Mouse (Mus musculus) MEL-GATA-1-ER (cell line): ENCODE measurements around the gene Cald1.

Experiments used
- DNase-seq: peaks from one replicate; pipeline ENCODE4 v3.0.0-alpha.2; 2012; ENCODE audit warnings: low read depth; ENCODE audit errors: extremely low read depth

Cald1 gene

GRCm38 (mm10) chr6:34751625-34752024 is 153.3 kb downstream of the Cald1 start:
- DNase-seq: no peak

- DNase-seq: peak; percentile 46
Measured at GRCm38 (mm10) chr6:34754448-34754847, 156.1 kb downstream of the Cald1 start.

- DNase-seq: no peak
Measured at GRCm38 (mm10) chr6:34758340-34758739, 160.0 kb downstream of the Cald1 start.

GRCm38 (mm10) chr6:34760023-34760422 is 161.7 kb downstream of the Cald1 start:
- DNase-seq: peak; percentile 53

- no peak for DNase-seq
Measured at GRCm38 (mm10) chr6:34765721-34766120, 167.4 kb downstream of the Cald1 start.

- DNase-seq: no peak
Measured at GRCm38 (mm10) chr6:34769984-34770383, 171.7 kb downstream of the Cald1 start.

- DNase-seq: no peak
Measured at GRCm38 (mm10) chr6:34770491-34770890, 172.2 kb downstream of the Cald1 start.

- DNase-seq: no peak
Measured at GRCm38 (mm10) chr6:34776396-34776795, 178.1 kb downstream of the Cald1 start.

GRCm38 (mm10) chr6:34777094-34777493 is 178.8 kb downstream of the Cald1 start:
- DNase-seq: no peak

GRCm38 (mm10) chr6:34777981-34778668 is 179.8 kb downstream of the Cald1 start:
- no peak for DNase-seq

- peak; percentile 88 for DNase-seq
Measured at GRCm38 (mm10) chr6:34780231-34780942, 182.1 kb downstream of the Cald1 start, which contains the start of gene Agbl3. TSS of gene Agbl3 (plus strand) at chr6:34780432.

- DNase-seq: no peak
Measured at GRCm38 (mm10) chr6:34780943-34781289, 182.6 kb downstream of the Cald1 start.

- no peak for DNase-seq
Measured at GRCm38 (mm10) chr6:34782493-34782892, 184.2 kb downstream of the Cald1 start.

GRCm38 (mm10) chr6:34796881-34797280 is 198.6 kb downstream of the Cald1 start:
- no peak for DNase-seq

GRCm38 (mm10) chr6:34797887-34798286 is 199.6 kb downstream of the Cald1 start:
- no peak for DNase-seq

GRCm38 (mm10) chr6:34805582-34805981 is 207.3 kb downstream of the Cald1 start:
- DNase-seq: no peak

GRCm38 (mm10) chr6:34810651-34811050 is 212.4 kb downstream of the Cald1 start:
- peak; percentile 7 for DNase-seq

GRCm38 (mm10) chr6:34824406-34824805 is 226.1 kb downstream of the Cald1 start:
- no peak for DNase-seq
